Mouse (Mus musculus) kidney, adult 2 months (tissue): ENCODE results near the gene Gmcl1.

ENCODE experiments used
- CTCF ChIP-seq: fragments of 200-500 bp; conservative IDR thresholded peaks from 2 replicates; pipeline ENCODE4 v1.5.1; 2011; ENCODE audit warnings: low read depth, mild to moderate bottlenecking, control low read depth, low read length, moderate library complexity, mixed read lengths; ENCODE audit not compliant: insufficient read depth, insufficient read length
- POLR2A ChIP-seq: fragments of 200-500 bp; IDR thresholded peaks from one replicate; pipeline ENCODE4 v1.6.1; 2011; ENCODE audit warnings: low read depth, low read length, control low read depth

DNA sequence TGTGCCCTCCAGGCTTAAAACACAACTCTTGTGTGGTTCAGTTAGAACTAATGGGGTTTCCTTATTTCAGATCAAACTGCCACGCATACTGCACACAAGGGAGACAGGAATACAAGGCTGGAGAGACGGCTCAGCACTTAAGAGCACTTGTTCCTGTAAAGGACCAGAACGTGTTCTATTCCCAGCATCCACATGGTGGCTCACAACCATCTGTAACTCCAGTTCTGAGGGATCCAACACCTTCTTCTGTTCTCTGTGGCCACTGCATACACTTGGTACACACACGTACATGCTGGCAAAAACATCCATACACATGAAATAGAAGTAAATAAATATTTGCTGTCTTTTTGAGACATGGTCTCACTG lies 43.5 kb upstream of the Gmcl1 start:
- TF ChIP-seq CTCF = no peak
- TF ChIP-seq POLR2A = no peak
